In genomic region chr3:89337721-89338578, GRCm38 (mm10) we compare ENCODE assay signal across 7 mouse cellular contexts. TPM values are rescaled to one million over a fixed set of nuclear protein-coding genes. Genes with fewer than 3 reads are reported as not detected.
A peak's percentile ranks its signal among the peaks of the same experiment; 100 is the strongest.
DNase-seq lines count a peak whose midpoint lies in the region; ATAC-seq and TF ChIP-seq lines count a peak whose summit lies in the region.

TSS of gene Efna4 (minus strand) at chr3:89338028.

- peak; percentile 56 to 63 for DNase-seq in B cell, adult 2 months
- peak; percentile 88 for DNase-seq in embryo, embryonic 9.5 days (ENCODE audit: extremely low spot score)
- peak; percentile 83 for DNase-seq in hindbrain, embryonic 10.5 days (ENCODE audit: low spot score)
- peak; percentile 87 for DNase-seq in limb, embryonic 11.5 days (ENCODE audit: low spot score)
- DNase-seq in yolk sac, embryonic 10.5 days (ENCODE audit: low spot score) = peak; percentile 85

- no peaks in the 10 kb centered on the region for H3K9me3 ChIP-seq in E14TG2a.4 (ENCODE audit: low read length)
- H3K9me3 ChIP-seq in hindbrain, embryonic 10.5 days = no peaks in the 10 kb centered on the region
- no peaks in the 10 kb centered on the region for H3K9me3 ChIP-seq in limb, embryonic 11.5 days (ENCODE audit: control insufficient read depth, low read length)
- H3K9me3 ChIP-seq in midbrain, embryonic 15.5 days = no peaks in the 10 kb centered on the region

- H3K27me3 ChIP-seq in E14TG2a.4 (ENCODE audit: insufficient read depth, low read length) = peaks cover 18% of the 10 kb centered on the region
- peaks cover 15% of the 10 kb centered on the region; the same call in 1 of the 2 replicates for H3K27me3 ChIP-seq in hindbrain, embryonic 10.5 days (ENCODE audit: insufficient read depth, poor library complexity, severe bottlenecking)
- no peaks in the 10 kb centered on the region for H3K27me3 ChIP-seq in limb, embryonic 11.5 days (ENCODE audit: control insufficient read depth, insufficient read depth, low read length)
- no peaks in the 10 kb centered on the region for H3K27me3 ChIP-seq in midbrain, embryonic 15.5 days (replicated peaks)

- H3K9ac ChIP-seq in limb, embryonic 11.5 days (ENCODE audit: low read length) = peak within 1 kb of the TSS; percentile 81
- peak within 1 kb of the TSS; percentile 69 for H3K9ac ChIP-seq in midbrain, embryonic 15.5 days

- H3K4me1 ChIP-seq in E14TG2a.4 (replicated peaks; ENCODE audit: low read depth, low read length) = peaks cover 74% of the 10 kb centered on the region
- H3K4me1 ChIP-seq in hindbrain, embryonic 10.5 days (replicated peaks) = peaks cover 78% of the 10 kb centered on the region
- H3K4me1 ChIP-seq in limb, embryonic 11.5 days (ENCODE audit: control insufficient read depth, insufficient read depth, low read length) = peaks cover 32% of the 10 kb centered on the region
- H3K4me1 ChIP-seq in midbrain, embryonic 15.5 days = peaks cover 47% of the 10 kb centered on the region

- peak; percentile 90 for ATAC-seq in limb, embryonic 11.5 days (ENCODE audit: insufficient number of reproducible peaks, low FRiP score, low TSS enrichment, low read depth)
- peak; percentile 59 for ATAC-seq in midbrain, embryonic 15.5 days (replicated peaks)

- H3K4me2 ChIP-seq in limb, embryonic 11.5 days (ENCODE audit: low read depth, severe bottlenecking) = peak within 1 kb of the TSS; percentile 87
- peak within 1 kb of the TSS; percentile 97 for H3K4me2 ChIP-seq in midbrain, embryonic 15.5 days

- under 1% methylated on average over 44 of the region's 44 CpGs for WGBS in hindbrain, embryonic 10.5 days
- under 1% methylated on average over 44 of the region's 44 CpGs for WGBS in limb, embryonic 11.5 days
- under 1% methylated on average over 43 of the region's 44 CpGs for WGBS in midbrain, embryonic 15.5 days

- peak within 1 kb of the TSS; percentile 88 for H3K4me3 ChIP-seq in E14TG2a.4 (replicated peaks; ENCODE audit: low read length)
- peak within 1 kb of the TSS; percentile 89 for H3K4me3 ChIP-seq in hindbrain, embryonic 10.5 days
- peak within 1 kb of the TSS; percentile 67 for H3K4me3 ChIP-seq in limb, embryonic 11.5 days (ENCODE audit: low read depth, low read length)
- H3K4me3 ChIP-seq in midbrain, embryonic 15.5 days = peak within 1 kb of the TSS; percentile 59

- no peak for TF ChIP-seq CTCF in E14TG2a.4 (conservative IDR thresholded peaks at IDR 0.05; ENCODE audit: low read length)

- H3K36me3 ChIP-seq in E14TG2a.4 (ENCODE audit: insufficient read depth, low read length) = peaks cover 49% of the 10 kb centered on the region
- H3K36me3 ChIP-seq in hindbrain, embryonic 10.5 days = peaks cover 37% of the 10 kb centered on the region
- peaks cover 6% of the 10 kb centered on the region for H3K36me3 ChIP-seq in limb, embryonic 11.5 days (ENCODE audit: control insufficient read depth, insufficient read depth, low read length)
- H3K36me3 ChIP-seq in midbrain, embryonic 15.5 days (replicated peaks) = no peaks in the 10 kb centered on the region

- H3K27ac ChIP-seq in hindbrain, embryonic 10.5 days = peak within 1 kb of the TSS; percentile 98
- H3K27ac ChIP-seq in limb, embryonic 11.5 days (replicated peaks; ENCODE audit: low read depth, low read length) = peak within 1 kb of the TSS; percentile 90
- peak within 1 kb of the TSS; percentile 66 for H3K27ac ChIP-seq in midbrain, embryonic 15.5 days

RNA-seq across cellular contexts. Expression of gene Efna4, which starts in this region (rescaled TPM):
- polyA plus RNA-seq in hindbrain, embryonic 10.5 days (2016; fragmentation: Nextera tagmentation; extraction: Ambion mirVana) = 22.4 and 23.2 TPM in 2 replicates
- polyA plus RNA-seq in limb, embryonic 11.5 days (2014; fragmentation: Nextera tagmentation; extraction: Ambion mirVana) = 46.9 and 48.9 TPM in 2 replicates
- polyA plus RNA-seq in midbrain, embryonic 15.5 days (2015; fragmentation: Nextera tagmentation; extraction: Ambion mirVana) = 4.3 and 5.8 TPM in 2 replicates

Comparison
In these comparisons a context has a peak if more than half of its experiments do, and no peak if none do; other contexts are left out.
1. Peak in every context shown above with its lines: DNase-seq, ATAC-seq, H3K4me3 ChIP-seq and H3K27ac ChIP-seq.